Mouse (Mus musculus) kidney, postnatal 0 days (tissue): Measurements from ENCODE around the gene Armcx1. TPM values are rescaled to one million over a fixed set of nuclear protein-coding genes. Genes with fewer than 3 reads are reported as not detected.

Experiments used
- ATAC-seq: fragments of 200-750 bp; cut with Nextera tagmentation; replicated peaks from 2 replicates; pipeline ENCODE4 v1.8.0; 2017; ENCODE audit warnings: low read depth, moderate number of reproducible peaks, moderate TSS enrichment, moderate library complexity; ENCODE audit not compliant: low FRiP score
- DNase-seq: peaks from one replicate; pipeline ENCODE4 v3.0.0-alpha.2; 2016; ENCODE audit warnings: low spot score
- H3K27ac ChIP-seq: fragments of 300-500 bp; sonication (generic); 2 replicates; pipeline ENCODE4 v1.5.1; 2014; ENCODE audit warnings: mild to moderate bottlenecking
- H3K27me3 ChIP-seq: fragments of 300-500 bp; sonication (generic); 2 replicates; pipeline ENCODE4 v1.6.1; 2014; ENCODE audit warnings: low read length, mixed read lengths; ENCODE audit not compliant: insufficient read depth
- H3K36me3 ChIP-seq: fragments of 300-500 bp; sonication (generic); 2 replicates; pipeline ENCODE4 v1.6.1; 2014; ENCODE audit warnings: low read length, mixed read lengths; ENCODE audit not compliant: insufficient read depth
- H3K4me1 ChIP-seq: fragments of 300-500 bp; sonication (generic); replicated peaks from 2 replicates; pipeline ENCODE4 v1.6.1; 2014; ENCODE audit warnings: antibody characterized with exemption, low read length, mixed read lengths; ENCODE audit not compliant: insufficient read depth
- H3K4me2 ChIP-seq: fragments of 300-500 bp; sonication (generic); 2 replicates; pipeline ENCODE4 v1.6.1; 2014; ENCODE audit warnings: mild to moderate bottlenecking, low read length, moderate library complexity, mixed read lengths
- H3K4me3 ChIP-seq: fragments of 300-500 bp; sonication (generic); replicated peaks from 2 replicates; pipeline ENCODE4 v1.5.1; 2014; ENCODE audit warnings: low read depth, low read length
- H3K9ac ChIP-seq: fragments of 300-500 bp; sonication (generic); 2 replicates; pipeline ENCODE4 v1.6.1; 2014; ENCODE audit warnings: low read depth, low read length
- H3K9me3 ChIP-seq: fragments of 300-500 bp; sonication (generic); replicated peaks from 2 replicates; pipeline ENCODE4 v1.6.1; 2016; ENCODE audit warnings: low read length, inconsistent platforms, mixed read lengths
- CTCF ChIP-seq: IDR thresholded peaks from 2 replicates; pipeline ENCODE4 v1.5.1; 2016; ENCODE audit warnings: antibody characterized with exemption, low read depth, mild to moderate bottlenecking, moderate library complexity
- WGBS: fragments of 180-500 bp; shearing (Covaris S2); extraction: QIAGEN DNeasy Blood & Tissue Kit; methylation state at CpG from one replicate; pipeline ENCODE4 v1.1.7; 2014; 5-methylcytosine and 5-hydroxymethylcytosine counted together
- polyA plus RNA-seq: library from polyadenylated mRNA; unstranded; fragments of >200 nt; fragmentation: Nextera tagmentation; extraction: Ambion mirVana; gene quantifications from 2 replicates; pipeline ENCODE4 v1.2.1, GENCODE M21; 2015

Gene Armcx1
- polyA plus RNA-seq: 34.1 and 34.7 TPM in 2 replicates

DNA sequence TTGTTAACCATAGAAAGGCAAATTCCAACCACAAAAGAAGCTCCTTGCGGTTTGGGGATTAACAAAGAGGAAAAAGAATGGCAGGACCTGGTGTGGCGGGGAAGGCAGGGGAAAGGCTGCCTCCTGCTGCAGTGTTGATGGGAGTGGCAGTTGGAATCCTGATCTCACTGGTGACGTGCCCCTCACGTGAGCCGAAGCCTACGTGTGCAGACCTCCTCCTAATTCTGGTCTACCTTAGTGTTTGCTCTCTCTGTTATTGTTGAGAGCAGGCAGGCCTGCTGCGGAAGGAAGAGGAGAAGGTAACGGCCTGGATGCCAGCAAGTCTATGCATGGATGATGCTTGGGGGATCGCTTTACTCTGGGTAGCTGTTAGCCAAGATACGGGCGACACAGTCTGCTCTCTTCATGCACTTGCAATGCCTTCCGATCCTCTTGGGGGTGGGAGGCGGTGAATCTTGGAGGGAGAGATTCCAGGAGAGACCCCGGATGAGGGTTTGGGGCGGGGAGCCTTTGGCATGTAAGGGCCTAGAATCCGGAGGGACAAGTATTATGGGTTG is at the start of gene Armcx1:
Gene Armcx1, plus strand, starts transcription at position 212 of the 557 bp plus-strand sequence.
- ATAC-seq (peak; percentile 93), DNase-seq (peak; percentile 84)
- Histone ChIP-seq H3K4me1 (no peaks in the 10 kb centered on the region), H3K9me3 (no peaks in the 10 kb centered on the region), H3K27ac (peak within 1 kb of the TSS; percentile 83), H3K4me2 (peak within 1 kb of the TSS; percentile 60), H3K27me3 (no peaks in the 10 kb centered on the region), H3K9ac (peak within 1 kb of the TSS; percentile 53), H3K36me3 (0 out of 2 replicates have a peak, but pooled peaks cover 4% of the 10 kb centered on the region), H3K4me3 (peak within 1 kb of the TSS; percentile 50)
- peak; percentile 28; the same call in 1 of the 2 replicates for TF ChIP-seq CTCF
- 17% methylated on average over 16 of the region's 16 CpGs for WGBS

- no peaks in the 10 kb centered on the region for H3K27me3 ChIP-seq
- 51% methylated on average over 5 of the region's 5 CpGs for WGBS
- H3K4me2 ChIP-seq: no peak overlapping the region
- H3K4me3 ChIP-seq: no peak overlapping the region
- no peaks in the 10 kb centered on the region for H3K9me3 ChIP-seq
- ATAC-seq (no peak), DNase-seq (no peak)
- H3K27ac ChIP-seq: no peak overlapping the region
- TF ChIP-seq CTCF: no peak
- H3K9ac ChIP-seq: no peak overlapping the region
- H3K4me1 ChIP-seq: no peaks in the 10 kb centered on the region
- no peaks in the 10 kb centered on the region for H3K36me3 ChIP-seq
Observed at GRCm38 (mm10) chrX:134675022-134675421, 42.7 kb upstream of the Armcx1 start.

- Histone ChIP-seq H3K4me3 (no peak overlapping the region), H3K9me3 (no peaks in the 10 kb centered on the region), H3K27ac (no peak overlapping the region), H3K4me2 (no peak overlapping the region), H3K36me3 (no peaks in the 10 kb centered on the region), H3K9ac (no peak overlapping the region), H3K27me3 (no peaks in the 10 kb centered on the region), H3K4me1 (no peaks in the 10 kb centered on the region)
- DNase-seq (no peak), ATAC-seq (no peak)
- no peak for TF ChIP-seq CTCF
- WGBS: 95% methylated on average over 1 of the region's 1 CpGs
Observed at GRCm38 (mm10) chrX:134675959-134676358, 41.8 kb upstream of the Armcx1 start.

- 39% methylated on average over 5 of the region's 5 CpGs for WGBS
- H3K4me1 ChIP-seq: no peaks in the 10 kb centered on the region
- no peak for ATAC-seq
- H3K9me3 ChIP-seq: no peaks in the 10 kb centered on the region
- TF ChIP-seq CTCF: no peak
- no peak overlapping the region for H3K27ac ChIP-seq
- H3K9ac ChIP-seq: no peak overlapping the region
- H3K4me2 ChIP-seq: no peak overlapping the region
- peak; percentile 26 for DNase-seq
- no peaks in the 10 kb centered on the region for H3K27me3 ChIP-seq
- H3K36me3 ChIP-seq: no peaks in the 10 kb centered on the region
- no peak overlapping the region for H3K4me3 ChIP-seq
Observed at GRCm38 (mm10) chrX:134684936-134685335, 32.8 kb upstream of the Armcx1 start.

- no peaks in the 10 kb centered on the region for H3K9me3 ChIP-seq
- DNase-seq (peak; percentile 83), ATAC-seq (peak; percentile 92)
- peak within 1 kb of the TSS; percentile 85 for H3K27ac ChIP-seq
- H3K36me3 ChIP-seq: no peaks in the 10 kb centered on the region
- peak within 1 kb of the TSS; percentile 69 for H3K9ac ChIP-seq
- WGBS: 27% methylated on average over 23 of the region's 33 CpGs
- peak within 1 kb of the TSS; percentile 53 for H3K4me3 ChIP-seq
- peak; percentile 37; the same call in 1 of the 2 replicates for TF ChIP-seq CTCF
- peak within 1 kb of the TSS; percentile 53 for H3K4me2 ChIP-seq
- H3K27me3 ChIP-seq: no peaks in the 10 kb centered on the region
- no peaks in the 10 kb centered on the region for H3K4me1 ChIP-seq
Observed at GRCm38 (mm10) chrX:134686267-134686666, 31.5 kb upstream of the Armcx1 start, which contains the start of gene Armcx4. TSS of gene Armcx4 (plus strand) at chrX:134686519.

- no peak for TF ChIP-seq CTCF
- H3K27ac ChIP-seq: peak overlapping the region; percentile 85
- peak; percentile 67 for ATAC-seq
- H3K4me3 ChIP-seq: peak overlapping the region; percentile 53
- H3K4me1 ChIP-seq: no peaks in the 10 kb centered on the region
- H3K9me3 ChIP-seq: no peaks in the 10 kb centered on the region
- 27% methylated on average over 16 of the region's 16 CpGs for WGBS
- peak; percentile 59 for DNase-seq
- peak overlapping the region; percentile 53 for H3K4me2 ChIP-seq
- no peaks in the 10 kb centered on the region for H3K36me3 ChIP-seq
- H3K9ac ChIP-seq: peak overlapping the region; percentile 69
- H3K27me3 ChIP-seq: no peaks in the 10 kb centered on the region
Observed at GRCm38 (mm10) chrX:134686739-134687171, 31.0 kb upstream of the Armcx1 start.
